Mouse (Mus musculus) limb, embryonic 15.5 days (tissue): Measurements from ENCODE around the gene Rps15. TPM values are rescaled to one million over a fixed set of nuclear protein-coding genes. Genes with fewer than 3 reads are reported as not detected.

Source experiments
- ATAC-seq: fragments of 200-750 bp; cut with Nextera tagmentation; 2 replicates; pipeline ENCODE4 v1.8.0; 2017; ENCODE audit warnings: low read depth, moderate TSS enrichment; ENCODE audit not compliant: insufficient number of reproducible peaks, low FRiP score, low TSS enrichment
- H3K27ac ChIP-seq: fragments of 300-500 bp; sonication (generic); 2 replicates; pipeline ENCODE4 v1.5.1; 2015; ENCODE audit warnings: moderate library complexity, mild to moderate bottlenecking, inconsistent platforms
- H3K27me3 ChIP-seq: fragments of 300-500 bp; sonication (generic); 2 replicates; pipeline ENCODE4 v1.6.1; 2015; ENCODE audit warnings: inconsistent platforms
- H3K36me3 ChIP-seq: fragments of 300-500 bp; sonication (generic); 2 replicates; pipeline ENCODE4 v1.6.1; 2015; ENCODE audit warnings: inconsistent platforms
- H3K4me1 ChIP-seq: fragments of 300-500 bp; sonication (generic); 2 replicates; pipeline ENCODE4 v1.6.1; 2015; ENCODE audit warnings: inconsistent platforms
- H3K4me2 ChIP-seq: fragments of 300-500 bp; sonication (generic); 2 replicates; pipeline ENCODE4 v1.6.1; 2015; ENCODE audit warnings: mild to moderate bottlenecking, inconsistent platforms
- H3K4me3 ChIP-seq: fragments of 300-500 bp; sonication (generic); 2 replicates; pipeline ENCODE4 v1.5.1; 2015; ENCODE audit warnings: mild to moderate bottlenecking, inconsistent platforms
- H3K9ac ChIP-seq: fragments of 300-500 bp; sonication (generic); 2 replicates; pipeline ENCODE4 v1.6.1; 2015; ENCODE audit warnings: inconsistent platforms
- H3K9me3 ChIP-seq: fragments of 300-500 bp; sonication (generic); 2 replicates; pipeline ENCODE4 v1.6.1; 2016; ENCODE audit warnings: inconsistent platforms
- WGBS: fragments of 180-500 bp; shearing (Covaris S2); methylation state at CpG from one replicate; pipeline ENCODE4 v1.1.7; 2015; 5-methylcytosine and 5-hydroxymethylcytosine counted together
- polyA plus RNA-seq: library from polyadenylated mRNA; unstranded; fragments of >200 nt; fragmentation: Nextera tagmentation; extraction: Ambion mirVana; gene quantifications from 2 replicates; pipeline ENCODE4 v1.2.1, GENCODE M21; 2015

Gene Rps15
- polyA plus RNA-seq, 1 experiment from 2014 or later = 925 TPM

DNA sequence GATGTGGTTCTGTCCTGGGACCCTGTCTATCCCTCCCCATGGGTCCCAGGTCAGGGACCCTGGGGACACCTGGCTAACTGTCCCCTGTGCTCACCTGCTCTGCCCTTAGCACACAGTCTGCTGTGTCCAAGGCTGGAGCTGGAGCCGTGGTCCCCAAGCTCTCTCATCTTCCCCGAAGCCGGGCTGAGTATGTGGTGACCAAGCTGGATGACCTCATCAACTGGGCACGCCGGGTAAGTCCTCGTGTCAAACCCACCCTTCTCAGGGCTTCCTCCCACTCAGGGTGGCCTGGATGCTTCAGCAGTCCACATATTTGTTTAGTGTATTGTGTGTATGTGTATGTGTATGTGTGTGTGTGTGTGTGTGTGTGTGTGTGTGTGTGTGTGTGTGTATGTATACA lies 38.7 kb upstream of the Rps15 start:
- no peak for ATAC-seq
- WGBS = 86% methylated on average over 6 of the region's 6 CpGs
- peaks cover 58% of the 10 kb centered on the region for H3K36me3 ChIP-seq
- no peak overlapping the region for H3K4me2 ChIP-seq
- no peaks in the 10 kb centered on the region for H3K27me3 ChIP-seq
- no peak overlapping the region for H3K27ac ChIP-seq
- no peak overlapping the region for H3K4me3 ChIP-seq
- H3K4me1 ChIP-seq = peaks cover 15% of the 10 kb centered on the region
- H3K9me3 ChIP-seq = no peaks in the 10 kb centered on the region
- no peak overlapping the region for H3K9ac ChIP-seq

DNA sequence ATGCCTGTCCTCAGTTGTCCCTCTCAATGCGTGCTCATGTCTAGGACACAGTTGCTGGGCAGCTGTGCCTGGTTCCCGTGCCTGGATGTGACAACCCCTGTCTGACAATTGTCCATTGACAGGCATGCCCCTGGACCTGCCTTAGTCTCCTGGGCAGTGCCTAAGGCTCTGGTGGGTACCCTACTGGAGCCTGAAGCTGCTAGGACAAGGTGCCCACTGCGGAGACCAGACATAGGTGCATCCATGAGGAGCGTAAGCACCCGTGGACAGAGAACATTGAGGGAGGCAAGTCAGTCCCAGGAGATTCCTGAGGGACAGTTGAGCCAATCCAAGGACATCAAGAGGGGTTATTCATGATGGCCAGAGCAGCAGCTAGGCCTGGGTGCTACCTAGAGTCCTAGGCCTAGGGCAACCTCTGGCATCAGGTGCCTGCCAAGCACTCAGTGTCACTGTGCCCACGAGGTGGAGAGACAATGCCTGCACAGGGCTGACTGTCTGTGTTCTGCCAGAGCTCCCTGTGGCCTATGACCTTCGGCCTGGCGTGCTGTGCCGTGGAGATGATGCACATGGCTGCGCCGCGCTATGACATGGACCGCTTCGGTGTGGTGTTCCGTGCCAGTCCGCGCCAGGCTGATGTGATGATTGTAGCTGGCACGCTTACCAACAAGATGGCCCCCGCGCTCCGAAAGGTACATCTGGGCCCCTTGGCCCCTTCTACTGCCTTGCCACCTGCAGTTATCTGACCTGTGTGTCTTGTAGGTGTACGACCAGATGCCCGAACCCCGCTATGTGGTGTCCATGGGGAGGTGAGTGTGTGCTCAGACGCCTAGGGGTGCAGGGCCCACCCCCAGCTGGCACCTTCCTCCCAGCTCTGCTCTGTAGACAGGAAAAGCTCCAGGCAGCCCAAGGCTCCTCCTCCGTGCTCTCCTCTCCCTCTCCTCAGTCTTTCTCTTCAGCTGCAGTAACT lies 37.6 kb upstream of the Rps15 start:
- peaks cover 67% of the 10 kb centered on the region for H3K36me3 ChIP-seq
- no peaks in the 10 kb centered on the region for H3K9me3 ChIP-seq
- no peak overlapping the region for H3K27ac ChIP-seq
- H3K4me2 ChIP-seq = no peak overlapping the region
- H3K9ac ChIP-seq = no peak overlapping the region
- no peak for ATAC-seq
- H3K4me3 ChIP-seq = no peak overlapping the region
- 94% methylated on average over 26 of the region's 26 CpGs for WGBS
- no peaks in the 10 kb centered on the region for H3K27me3 ChIP-seq
- peaks cover 21% of the 10 kb centered on the region for H3K4me1 ChIP-seq

DNA sequence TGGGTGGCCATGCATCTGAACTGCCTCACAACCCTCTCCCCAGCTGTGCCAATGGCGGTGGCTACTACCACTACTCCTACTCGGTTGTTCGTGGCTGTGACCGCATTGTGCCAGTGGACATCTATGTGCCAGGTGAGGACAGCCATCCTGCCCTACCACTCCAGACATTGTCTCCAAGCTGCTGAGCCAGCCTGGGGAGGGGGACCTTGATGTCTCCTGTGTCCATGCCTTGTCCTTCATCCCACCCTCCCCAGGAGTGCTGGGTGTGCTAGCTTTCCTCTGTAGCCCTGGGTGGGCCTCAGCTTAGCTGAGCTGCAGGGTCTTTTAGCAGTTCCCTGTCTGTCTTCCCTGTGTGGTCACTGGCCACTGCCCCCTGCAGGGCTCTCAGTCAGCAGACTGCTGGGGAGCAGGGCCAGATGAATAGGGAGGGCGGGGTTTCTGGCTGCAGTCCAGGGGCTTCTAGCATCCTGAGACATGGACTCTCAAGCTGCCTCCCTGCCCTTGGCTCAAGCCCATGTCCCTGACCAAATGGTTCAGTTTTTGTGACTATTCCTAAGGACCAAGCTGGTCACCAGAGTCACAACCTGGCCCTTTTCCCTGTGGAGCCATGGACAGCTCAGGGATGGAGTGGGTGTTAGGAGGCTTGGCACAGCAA lies 36.2 kb upstream of the Rps15 start:
- ATAC-seq = no peak
- H3K27me3 ChIP-seq = no peaks in the 10 kb centered on the region
- no peak overlapping the region for H3K4me3 ChIP-seq
- no peak overlapping the region for H3K9ac ChIP-seq
- no peak overlapping the region for H3K4me2 ChIP-seq
- H3K4me1 ChIP-seq = peaks cover 21% of the 10 kb centered on the region
- H3K36me3 ChIP-seq = peaks cover 67% of the 10 kb centered on the region
- H3K27ac ChIP-seq = no peak overlapping the region
- H3K9me3 ChIP-seq = no peaks in the 10 kb centered on the region
- WGBS = 87% methylated on average over 5 of the region's 5 CpGs

DNA sequence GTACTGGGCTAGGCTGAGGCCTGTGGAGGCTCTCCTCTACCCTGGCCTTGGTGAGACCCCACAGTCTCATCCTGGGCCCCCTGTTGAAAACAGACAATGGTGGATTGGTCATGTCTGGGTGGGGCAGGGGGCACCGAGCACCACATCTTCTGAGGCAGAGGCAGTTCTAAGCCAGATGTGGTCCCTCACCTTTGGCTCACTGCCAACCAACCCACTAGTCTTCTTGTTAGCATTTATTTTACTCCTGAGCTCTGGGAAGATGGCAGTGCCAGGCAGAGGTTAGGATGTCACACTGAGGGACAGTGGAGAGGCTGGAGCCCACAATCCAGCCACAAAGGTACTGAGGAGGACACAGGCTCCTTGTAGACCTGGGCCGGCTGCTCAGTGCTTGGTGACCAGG lies 34.3 kb upstream of the Rps15 start:
- no peak overlapping the region for H3K9ac ChIP-seq
- peaks cover 62% of the 10 kb centered on the region for H3K36me3 ChIP-seq
- no peaks in the 10 kb centered on the region for H3K9me3 ChIP-seq
- H3K27me3 ChIP-seq = no peaks in the 10 kb centered on the region
- H3K4me3 ChIP-seq = no peak overlapping the region
- 62% methylated on average over 2 of the region's 2 CpGs for WGBS
- H3K27ac ChIP-seq = no peak overlapping the region
- H3K4me1 ChIP-seq = peaks cover 34% of the 10 kb centered on the region
- no peak for ATAC-seq
- H3K4me2 ChIP-seq = no peak overlapping the region

DNA sequence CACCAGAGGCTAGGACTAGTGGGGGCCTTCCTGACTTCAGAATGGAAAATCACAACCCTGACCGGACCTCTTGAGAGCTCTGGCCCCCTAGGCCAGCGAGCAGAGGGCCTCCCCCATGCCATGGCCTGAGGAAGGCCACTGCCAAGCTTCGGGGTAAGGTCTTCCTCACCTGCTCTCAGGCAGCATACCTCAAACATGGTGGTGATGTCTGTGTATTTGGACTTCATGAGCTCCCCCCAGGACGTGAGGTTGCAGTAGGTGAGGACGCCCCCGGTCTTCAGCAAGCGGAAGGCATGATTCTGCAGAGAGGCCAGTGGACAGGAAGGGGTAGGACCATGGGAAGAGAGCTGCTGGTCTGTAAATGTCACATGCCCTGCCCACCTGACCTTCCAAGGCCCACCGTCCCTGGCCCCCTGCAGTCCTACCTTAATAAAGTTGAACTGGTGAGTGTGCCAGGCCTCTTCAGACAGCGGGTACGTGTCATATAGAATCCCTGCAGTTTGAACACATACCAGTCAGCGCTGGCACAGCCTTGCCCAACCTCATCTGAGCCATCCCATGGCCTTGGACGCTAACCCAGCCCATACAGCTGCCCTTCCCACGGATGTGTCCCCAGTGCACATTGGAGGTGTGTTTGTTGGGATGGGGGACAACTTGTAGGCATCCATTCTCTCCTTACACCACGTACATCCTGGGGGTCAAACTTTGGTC lies 33.3 kb upstream of the Rps15 start:
- Histone ChIP-seq H3K4me1 (peaks cover 39% of the 10 kb centered on the region), H3K36me3 (peaks cover 53% of the 10 kb centered on the region), H3K27me3 (no peaks in the 10 kb centered on the region), H3K27ac (no peak overlapping the region), H3K4me3 (peak overlapping the region; percentile 55; the same call in 1 of the 2 replicates), H3K9me3 (no peaks in the 10 kb centered on the region), H3K9ac (0 out of 2 replicates have a peak overlapping the region, but pooled peaks have one; percentile 2), H3K4me2 (peak overlapping the region; percentile 92)
- WGBS = 88% methylated on average over 14 of the region's 14 CpGs
- no peak for ATAC-seq

DNA sequence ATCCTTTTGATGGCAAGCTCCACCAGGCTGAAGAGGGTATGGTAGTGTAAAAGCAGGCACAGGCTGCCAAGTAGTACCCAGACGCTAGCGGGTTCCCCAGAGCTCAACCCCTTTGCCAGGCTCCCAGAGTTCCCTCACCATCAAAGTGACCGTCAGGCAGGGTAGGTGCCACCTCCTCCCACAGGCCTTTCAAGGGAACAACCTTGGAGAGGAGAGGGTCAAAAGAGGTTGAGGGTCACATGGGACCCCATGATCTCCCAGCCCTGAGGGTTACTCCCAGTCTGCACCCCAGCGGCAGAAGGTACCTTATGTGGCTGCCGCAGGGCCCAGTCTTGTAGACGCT lies 32.8 kb upstream of the Rps15 start:
- peaks cover 48% of the 10 kb centered on the region for H3K36me3 ChIP-seq
- ATAC-seq = no peak
- H3K27ac ChIP-seq = peak overlapping the region; percentile 99; the same call in 1 of the 2 replicates
- peak overlapping the region; percentile 55 for H3K4me3 ChIP-seq
- no peaks in the 10 kb centered on the region for H3K9me3 ChIP-seq
- H3K4me2 ChIP-seq = peak overlapping the region; percentile 92
- 0 out of 2 replicates have a peak overlapping the region, but pooled peaks have one; percentile 62 for H3K9ac ChIP-seq
- peaks cover 42% of the 10 kb centered on the region for H3K4me1 ChIP-seq
- 74% methylated on average over 6 of the region's 6 CpGs for WGBS
- no peaks in the 10 kb centered on the region for H3K27me3 ChIP-seq

DNA sequence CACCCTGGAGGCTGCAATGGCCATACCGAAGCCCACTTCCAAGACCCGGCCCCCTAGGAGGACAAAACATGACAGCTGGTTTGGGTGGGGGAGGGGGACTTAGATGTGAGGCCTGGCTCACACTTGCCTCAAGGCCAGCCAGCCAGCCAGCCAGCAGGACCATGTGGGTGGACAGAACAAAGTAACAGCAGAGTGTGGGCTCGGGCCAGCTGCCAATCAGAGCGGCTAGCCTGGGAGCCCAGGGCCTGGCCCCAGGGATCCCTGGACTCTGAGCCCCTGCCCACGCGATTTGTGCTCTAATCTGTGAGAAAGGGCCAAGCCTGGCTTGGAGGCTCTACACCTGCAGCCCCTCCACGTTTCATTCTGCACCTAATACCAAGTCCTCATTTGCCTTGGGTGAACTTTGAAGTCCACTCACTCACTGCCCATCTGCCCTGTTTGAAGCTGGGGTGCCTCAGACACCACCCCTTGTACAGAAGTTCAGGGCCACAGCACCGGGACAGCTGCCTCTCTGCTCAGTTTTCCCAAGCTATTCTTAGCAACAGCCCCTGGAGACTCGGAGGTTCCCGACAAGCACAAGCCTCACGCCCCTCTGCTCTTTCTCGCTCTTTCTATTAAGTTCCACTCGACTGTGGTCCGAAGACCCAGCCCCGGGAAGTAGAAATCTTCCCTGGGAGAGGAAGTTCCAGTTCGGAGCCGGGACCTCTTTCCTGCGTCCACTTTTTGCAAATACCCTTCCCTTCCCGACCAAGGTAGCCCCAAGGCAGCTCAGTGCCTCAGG lies 32.2 kb upstream of the Rps15 start:
- Histone ChIP-seq H3K27ac (peak overlapping the region; percentile 99), H3K4me2 (peak overlapping the region; percentile 92), H3K9me3 (no peaks in the 10 kb centered on the region), H3K4me3 (peak overlapping the region; percentile 55), H3K27me3 (no peaks in the 10 kb centered on the region), H3K9ac (peak overlapping the region; percentile 62), H3K36me3 (peaks cover 42% of the 10 kb centered on the region), H3K4me1 (peaks cover 42% of the 10 kb centered on the region)
- ATAC-seq = no peak
- 8% methylated on average over 19 of the region's 19 CpGs for WGBS

DNA sequence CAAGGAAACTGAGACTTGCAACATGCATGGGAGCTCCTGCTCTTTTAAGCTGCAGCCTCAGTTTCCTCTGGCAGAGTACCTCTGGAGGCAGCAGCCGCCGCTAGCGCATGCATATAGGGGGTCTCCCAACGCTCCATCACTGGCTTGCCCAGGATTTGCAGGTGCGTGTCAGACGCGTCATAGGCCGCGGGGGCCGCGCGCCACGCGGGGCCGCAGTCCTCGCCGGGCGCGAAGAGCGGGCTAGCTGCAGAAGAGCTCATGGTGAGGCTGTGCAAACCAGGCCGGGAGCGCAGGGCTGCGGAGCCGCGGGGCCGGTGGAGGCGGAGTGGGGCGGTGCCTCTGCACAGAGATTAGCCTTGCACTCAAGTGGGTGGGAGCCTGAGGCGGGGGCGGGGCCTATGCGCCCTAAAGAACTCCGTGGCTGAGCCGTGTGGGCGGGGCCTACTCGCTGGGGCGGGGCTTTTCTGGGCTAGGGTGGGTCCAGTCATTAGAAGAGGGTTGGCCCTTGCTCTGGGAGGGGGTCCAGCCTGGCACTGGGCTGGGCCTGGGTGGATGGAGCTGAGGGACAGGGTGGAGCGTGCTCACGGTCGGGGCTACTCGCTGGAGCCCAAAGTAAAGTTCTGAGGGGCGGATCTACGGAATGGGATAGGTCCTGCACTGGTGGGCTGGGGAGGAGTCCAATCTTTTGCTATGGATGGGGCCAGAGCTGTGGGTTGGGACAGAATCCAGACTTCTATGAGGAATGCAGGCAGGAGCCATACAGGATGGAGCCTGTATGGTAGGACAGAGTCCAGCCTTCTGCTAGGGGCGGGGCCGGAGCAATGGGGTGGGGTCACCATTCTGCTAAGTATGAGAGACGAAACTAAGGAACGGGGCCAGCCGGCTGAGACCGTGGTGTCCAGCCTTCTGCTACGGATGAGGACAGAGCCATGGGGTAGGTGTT lies 31.3 kb upstream of the Rps15 start, which contains the start of the genes Gamt and Dazap1:
Gene Gamt, minus strand, starts transcription at position 371 of the 943 bp plus-strand sequence.
Gene Dazap1, plus strand, starts transcription at position 845 of the 943 bp plus-strand sequence.
- peak within 1 kb of the TSS; percentile 55 for H3K4me3 ChIP-seq
- H3K27me3 ChIP-seq = no peaks in the 10 kb centered on the region
- H3K9me3 ChIP-seq = no peaks in the 10 kb centered on the region
- peaks cover 33% of the 10 kb centered on the region for H3K36me3 ChIP-seq
- H3K9ac ChIP-seq = peak within 1 kb of the TSS; percentile 62
- peak; percentile 94 for ATAC-seq
- peaks cover 47% of the 10 kb centered on the region for H3K4me1 ChIP-seq
- peak within 1 kb of the TSS; percentile 99 for H3K27ac ChIP-seq
- 0% methylated on average over 44 of the region's 49 CpGs for WGBS
- H3K4me2 ChIP-seq = peak within 1 kb of the TSS; percentile 92

DNA sequence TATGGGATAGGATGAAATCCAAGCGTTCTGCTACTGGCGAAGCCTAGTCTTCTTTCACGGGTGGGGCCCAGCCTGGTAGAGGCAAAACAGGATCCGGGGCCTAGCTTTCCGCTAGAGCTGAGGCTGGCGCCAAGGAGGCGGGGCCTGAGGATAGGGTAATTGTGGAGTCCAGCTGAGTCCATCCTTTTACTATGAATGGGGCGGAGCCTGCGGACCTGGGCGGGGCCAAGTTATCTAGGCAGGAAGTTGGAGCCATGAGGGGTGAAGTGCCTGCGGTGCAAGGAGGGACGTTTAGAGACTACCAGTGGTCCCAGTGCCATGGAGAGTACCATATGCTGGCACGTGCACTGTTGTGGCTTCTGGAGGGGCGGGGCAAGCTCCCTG lies 30.7 kb upstream of the Rps15 start:
- Histone ChIP-seq H3K36me3 (peaks cover 26% of the 10 kb centered on the region), H3K4me3 (peak overlapping the region; percentile 55), H3K9me3 (no peaks in the 10 kb centered on the region), H3K27ac (peak overlapping the region; percentile 99), H3K4me2 (peak overlapping the region; percentile 92), H3K9ac (peak overlapping the region; percentile 55), H3K4me1 (peaks cover 51% of the 10 kb centered on the region), H3K27me3 (no peaks in the 10 kb centered on the region)
- peak; percentile 67 for ATAC-seq
- 1% methylated on average over 14 of the region's 14 CpGs for WGBS

DNA sequence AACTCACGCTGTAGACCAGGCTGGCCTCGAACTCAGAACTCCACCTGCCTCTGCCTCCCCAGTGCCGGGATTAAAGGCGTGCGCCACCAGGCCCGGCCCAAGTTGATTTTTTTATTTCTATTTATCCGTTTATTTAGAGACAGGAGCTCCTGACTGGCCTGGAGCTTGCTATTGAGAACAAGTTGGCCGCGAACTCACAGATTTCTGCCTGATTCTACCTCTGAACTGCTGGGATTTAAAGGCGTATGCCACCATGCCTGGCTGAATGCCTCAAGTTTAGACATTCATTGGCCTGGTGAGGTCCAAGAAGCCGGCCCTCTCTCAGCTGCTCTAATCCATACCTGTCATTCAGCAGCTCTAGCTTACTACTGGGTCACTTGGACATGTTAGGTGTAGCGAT lies 30.1 kb upstream of the Rps15 start:
- 0 out of 2 replicates have a peak overlapping the region, but pooled peaks have one; percentile 55 for H3K9ac ChIP-seq
- H3K27ac ChIP-seq = peak overlapping the region; percentile 99
- no peaks in the 10 kb centered on the region for H3K27me3 ChIP-seq
- H3K4me2 ChIP-seq = peak overlapping the region; percentile 92
- peak overlapping the region; percentile 55 for H3K4me3 ChIP-seq
- 72% methylated on average over 12 of the region's 12 CpGs for WGBS
- no peaks in the 10 kb centered on the region for H3K9me3 ChIP-seq
- H3K36me3 ChIP-seq = peaks cover 20% of the 10 kb centered on the region
- H3K4me1 ChIP-seq = peaks cover 56% of the 10 kb centered on the region
- ATAC-seq = no peak
